Mouse (Mus musculus) retina, adult 2 months (tissue): Measurements from ENCODE around the gene Rsad1.
A peak's percentile ranks its signal among the peaks of the same experiment; 100 is the strongest.

Source experiments
- DNase-seq: peaks from one replicate; pipeline ENCODE4 v3.0.0-alpha.2; 2012; ENCODE audit warnings: low read depth, low spot score

Gene Rsad1

GRCm38 (mm10) chr11:94491749-94492099 is 57.3 kb downstream of the Rsad1 start:
- DNase-seq: no peak

GRCm38 (mm10) chr11:94491035-94491748 is 57.9 kb downstream of the Rsad1 start:
- peak; percentile 63 for DNase-seq
